Mouse (Mus musculus) bone marrow macrophage, adult 2 months (primary cell): ENCODE measurements around the gene Zfp775. TPM values are rescaled to one million over a fixed set of nuclear protein-coding genes. Genes with fewer than 3 reads are reported as not detected.

ENCODE experiments used
- H3K27ac ChIP-seq: 2 replicates; pipeline ENCODE4 v1.5.1; 2012; ENCODE audit warnings: low read depth, low read length; ENCODE audit not compliant: insufficient read depth
- H3K4me1 ChIP-seq: 2 replicates; pipeline ENCODE4 v1.6.1; 2012; ENCODE audit warnings: low read length; ENCODE audit not compliant: control insufficient read depth, insufficient read depth
- H3K4me3 ChIP-seq: 2 replicates; pipeline ENCODE4 v1.5.1; 2012; ENCODE audit warnings: mild to moderate bottlenecking, low read length, moderate library complexity; ENCODE audit not compliant: insufficient read depth
- CTCF ChIP-seq: IDR thresholded peaks from 2 replicates; pipeline ENCODE4 v1.5.1; 2012; ENCODE audit warnings: low read depth, mild to moderate bottlenecking, low read length, moderate library complexity
- POLR2A ChIP-seq: IDR thresholded peaks from 2 replicates; pipeline ENCODE4 v1.6.1; 2012; ENCODE audit warnings: mild to moderate bottlenecking, low read depth, low read length, borderline replicate concordance
- polyA plus RNA-seq: library from polyadenylated mRNA; stranded (reverse); fragments of >200 nt; gene quantifications from 2 replicates; pipeline ENCODE4 v1.2.4, GENCODE M21; 2012; ENCODE audit not compliant: missing spikeins, insufficient read depth, insufficient read length

The Zfp775 gene
- polyA plus RNA-seq, 1 experiment = 2.9 TPM

DNA sequence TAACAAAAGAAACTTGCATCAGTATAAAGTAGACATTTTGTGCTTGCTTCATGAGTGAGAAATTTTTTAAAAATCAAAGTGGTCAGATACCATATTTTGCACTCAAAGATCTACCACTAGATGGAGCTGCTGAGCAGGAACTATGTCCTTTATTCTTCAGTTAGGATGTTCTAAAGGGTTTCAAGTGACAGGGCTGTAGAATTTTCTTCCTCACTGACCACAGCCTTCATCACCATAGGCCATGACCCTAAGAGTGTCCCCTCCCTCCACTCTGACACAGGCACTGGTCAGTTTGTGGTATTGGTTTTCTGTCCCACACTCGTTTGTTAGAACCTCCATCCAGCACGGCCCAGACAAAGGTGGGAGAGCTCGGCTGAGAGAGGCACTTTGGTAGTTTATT lies 19.8 kb upstream of the Zfp775 start:
- Histone ChIP-seq H3K27ac (no peak overlapping the region), H3K4me1 (peaks cover 20% of the 10 kb centered on the region), H3K4me3 (no peak overlapping the region)
- TF ChIP-seq POLR2A (no peak), CTCF (no peak)

GRCm38 (mm10) chr6:48589194-48589750 lies 12.6 kb upstream of the Zfp775 start, which contains the start of gene Gm45021:
TSS of gene Gm45021 (plus strand) at chr6:48589610.
- Histone ChIP-seq H3K27ac (no peak within 1 kb of the TSS), H3K4me3 (no peak within 1 kb of the TSS), H3K4me1 (peaks cover 13% of the 10 kb centered on the region)
- TF ChIP-seq CTCF (no peak), POLR2A (no peak)

- Histone ChIP-seq H3K4me3 (no peak overlapping the region), H3K4me1 (peaks cover 17% of the 10 kb centered on the region), H3K27ac (no peak overlapping the region)
- TF ChIP-seq POLR2A (no peak), CTCF (no peak)
These were observed 10.5 kb upstream of the Zfp775 start for GRCm38 (mm10) chr6:48591221-48591845.

- no peak for TF ChIP-seq CTCF
- TF ChIP-seq POLR2A = no peak
- peaks cover 17% of the 10 kb centered on the region for H3K4me1 ChIP-seq
- no peak overlapping the region for H3K4me3 ChIP-seq
- H3K27ac ChIP-seq = no peak overlapping the region
These were observed 10.0 kb upstream of the Zfp775 start for GRCm38 (mm10) chr6:48591871-48592270.

DNA sequence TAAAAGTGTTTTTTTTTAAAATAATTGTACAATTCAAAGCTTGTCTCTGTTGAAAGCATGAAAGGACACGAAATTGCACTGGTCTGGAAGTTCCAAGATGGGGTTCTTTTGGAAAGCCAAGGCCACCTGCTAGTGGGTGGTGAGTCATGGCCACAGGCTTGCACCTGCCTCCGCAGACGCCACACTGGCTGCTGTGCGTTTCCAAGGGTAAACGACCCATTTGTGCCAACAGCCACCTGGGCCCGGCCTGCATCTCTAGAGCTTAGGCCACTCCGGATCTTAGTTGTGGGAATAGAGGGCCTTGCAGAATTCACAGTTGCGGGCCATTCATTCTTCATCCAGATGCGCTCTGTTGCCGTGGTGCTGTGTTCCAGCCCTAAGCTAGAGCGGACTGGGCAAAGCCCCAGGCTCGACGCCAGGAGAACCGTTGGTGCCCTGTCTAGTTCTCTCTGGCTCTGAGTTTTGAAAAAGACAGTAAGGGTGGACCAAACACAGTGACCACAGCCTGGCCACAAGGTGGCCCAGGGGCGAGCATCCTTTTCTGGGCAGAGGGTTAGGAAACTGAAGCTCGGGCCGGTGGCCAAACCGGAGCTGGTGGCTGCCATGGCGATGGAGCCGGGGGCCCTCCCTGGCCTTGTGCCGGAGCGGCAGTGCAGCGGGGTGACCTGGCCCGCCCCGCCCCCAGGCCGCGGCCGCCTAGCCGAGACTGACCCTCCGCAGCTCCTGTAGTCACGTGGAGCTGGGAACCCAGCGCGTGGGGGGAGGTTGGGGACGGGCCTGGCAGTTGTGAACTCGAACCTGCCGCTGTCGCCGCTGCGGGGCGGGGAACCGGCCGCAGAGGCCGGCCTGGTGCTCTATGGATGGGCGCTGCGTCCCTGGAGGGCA lies 8.5 kb upstream of the Zfp775 start, which contains the start of the genes Repin1 and Gm44965:
Gene Repin1 (plus strand): TSS at position 726 of the 885 bp plus-strand sequence.
Gene Gm44965 (plus strand): TSS at position 784 of the 885 bp plus-strand sequence.
- peak within 1 kb of the TSS; percentile 72 for H3K4me3 ChIP-seq
- peak within 1 kb of the TSS; percentile 72 for H3K27ac ChIP-seq
- TF ChIP-seq CTCF = no peak
- no peak for TF ChIP-seq POLR2A
- H3K4me1 ChIP-seq = peaks cover 17% of the 10 kb centered on the region

- Histone ChIP-seq H3K27ac (peak overlapping the region; percentile 72), H3K4me3 (peak overlapping the region; percentile 72), H3K4me1 (peaks cover 15% of the 10 kb centered on the region)
- no peak for TF ChIP-seq POLR2A
- no peak for TF ChIP-seq CTCF
These were observed 7.7 kb upstream of the Zfp775 start for GRCm38 (mm10) chr6:48594043-48594738.

GRCm38 (mm10) chr6:48595278-48595677 lies 6.6 kb upstream of the Zfp775 start:
- TF ChIP-seq POLR2A = no peak
- no peak for TF ChIP-seq CTCF
- H3K27ac ChIP-seq = no peak overlapping the region
- H3K4me3 ChIP-seq = peak overlapping the region; percentile 72
- H3K4me1 ChIP-seq = peaks cover 14% of the 10 kb centered on the region

DNA sequence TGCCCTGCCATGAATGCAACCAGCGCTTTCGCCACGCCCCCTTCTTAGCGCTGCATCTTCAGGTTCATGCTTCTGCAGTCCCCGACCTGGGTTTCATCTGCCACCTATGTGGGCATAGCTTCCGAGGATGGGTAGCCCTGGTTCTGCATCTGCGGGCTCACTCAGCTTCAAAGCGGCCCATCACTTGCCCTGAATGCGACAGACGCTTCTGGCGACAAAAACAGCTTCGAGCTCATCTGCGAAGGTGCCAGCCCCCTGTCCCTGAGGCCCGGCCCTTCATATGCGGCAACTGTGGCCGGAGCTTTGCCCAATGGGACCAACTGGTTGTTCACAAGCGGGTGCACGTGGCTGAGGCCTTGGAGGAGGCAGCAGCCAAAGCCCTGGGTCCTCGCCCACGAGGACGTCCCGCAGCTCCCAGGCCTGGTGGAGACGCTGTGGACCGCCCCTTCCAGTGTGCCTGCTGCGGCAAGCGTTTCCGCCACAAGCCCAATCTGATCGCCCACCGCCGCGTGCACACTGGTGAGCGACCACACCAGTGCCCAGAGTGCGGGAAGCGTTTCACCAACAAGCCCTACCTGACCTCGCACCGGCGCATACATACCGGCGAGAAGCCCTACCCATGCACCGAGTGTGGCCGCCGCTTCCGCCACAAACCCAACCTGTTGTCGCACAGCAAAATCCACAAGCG lies 5.2 kb upstream of the Zfp775 start:
- no peak for TF ChIP-seq CTCF
- no peak for TF ChIP-seq POLR2A
- Histone ChIP-seq H3K4me3 (no peak overlapping the region), H3K27ac (no peak overlapping the region), H3K4me1 (peaks cover 23% of the 10 kb centered on the region)

DNA sequence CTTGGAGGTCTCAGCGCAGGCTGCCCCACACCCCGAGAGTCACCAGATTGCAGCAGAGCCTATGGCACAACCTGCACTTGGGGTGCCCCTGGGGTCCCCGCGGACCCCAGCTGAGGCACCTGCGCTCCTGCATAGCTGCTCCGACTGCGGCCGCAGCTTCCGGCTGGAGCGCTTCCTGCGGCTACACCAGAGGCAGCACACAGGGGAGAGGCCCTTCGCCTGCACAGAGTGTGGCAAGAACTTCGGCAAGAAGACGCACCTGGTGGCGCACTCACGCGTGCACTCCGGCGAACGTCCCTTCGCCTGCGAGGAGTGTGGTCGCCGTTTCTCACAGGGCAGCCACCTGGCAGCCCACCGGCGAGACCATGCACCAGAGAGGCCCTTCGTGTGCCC lies 4.6 kb upstream of the Zfp775 start:
- TF ChIP-seq CTCF (no peak), POLR2A (no peak)
- Histone ChIP-seq H3K4me1 (peaks cover 23% of the 10 kb centered on the region), H3K4me3 (no peak overlapping the region), H3K27ac (no peak overlapping the region)
